Mouse (Mus musculus): Measurements from ENCODE around the gene Pou2f1. TPM values are rescaled to one million over a fixed set of nuclear protein-coding genes. Genes with fewer than 3 reads are reported as not detected.

Gene Pou2f1
- total and polyA plus RNA-seq, 2 experiments = 3.6 to 5.8 TPM

GRCm38 (mm10) chr1:165993270-165994156 is 9.0 kb downstream of the Pou2f1 start:
- Histone ChIP-seq H3K27me3 (ENCODE audit: control insufficient read depth, insufficient read depth, low read length) (no peaks in the 10 kb centered on the region), H3K9ac (ENCODE audit: low read depth, low read length) (no peak overlapping the region), H3K4me3 (ENCODE audit: insufficient read depth, low read depth, low read length) (no peak overlapping the region), H3K27ac (replicated peaks; ENCODE audit: insufficient read depth, low read depth, low read length) (no peak overlapping the region), H3K4me1 (ENCODE audit: control insufficient read depth, insufficient read depth, low read length) (peaks cover 2% of the 10 kb centered on the region; the same call in 1 of the 2 replicates), H3K79me2 (ENCODE audit: control insufficient read depth, insufficient read depth, low read length) (peaks cover 22% of the 10 kb centered on the region; the same call in 1 of the 2 replicates), H3K36me3 (ENCODE audit: control insufficient read depth, insufficient read depth, low read length) (no peaks in the 10 kb centered on the region; the same call in 1 of the 2 replicates)
- no peak for TF ChIP-seq CTCF (IDR thresholded peaks at IDR 0.05; ENCODE audit: low read depth, low read length)
- TF ChIP-seq POLR2A (IDR thresholded peaks at IDR 0.05; ENCODE audit: extremely low read depth, insufficient read depth, low read length) = no peak
- DNase-seq (ENCODE audit: extremely low read depth, low read depth, low spot score) = no peak
- WGBS = 88% methylated on average over 6 of the region's 6 CpGs

- Histone ChIP-seq H3K27ac (replicated peaks; ENCODE audit: insufficient read depth, low read depth, low read length) (no peak overlapping the region), H3K27me3 (ENCODE audit: control insufficient read depth, insufficient read depth, low read length) (no peaks in the 10 kb centered on the region), H3K79me2 (ENCODE audit: control insufficient read depth, insufficient read depth, low read length) (peaks cover 13% of the 10 kb centered on the region; the same call in 1 of the 2 replicates), H3K4me1 (ENCODE audit: control insufficient read depth, insufficient read depth, low read length) (peaks cover 2% of the 10 kb centered on the region; the same call in 1 of the 2 replicates), H3K4me3 (ENCODE audit: insufficient read depth, low read depth, low read length) (no peak overlapping the region), H3K9ac (ENCODE audit: low read depth, low read length) (no peak overlapping the region), H3K36me3 (ENCODE audit: control insufficient read depth, insufficient read depth, low read length) (no peaks in the 10 kb centered on the region; the same call in 1 of the 2 replicates)
- TF ChIP-seq CTCF (IDR thresholded peaks at IDR 0.05; ENCODE audit: low read depth, low read length) = no peak
- no peak for TF ChIP-seq POLR2A (IDR thresholded peaks at IDR 0.05; ENCODE audit: extremely low read depth, insufficient read depth, low read length)
- DNase-seq (ENCODE audit: extremely low read depth, low read depth, low spot score) = no peak
- 90% methylated on average over 2 of the region's 2 CpGs for WGBS
Measured at GRCm38 (mm10) chr1:165988536-165988935, 13.9 kb downstream of the Pou2f1 start.

- Histone ChIP-seq H3K9ac (ENCODE audit: low read depth, low read length) (no peak overlapping the region), H3K4me3 (ENCODE audit: insufficient read depth, low read depth, low read length) (no peak overlapping the region), H3K4me1 (ENCODE audit: control insufficient read depth, insufficient read depth, low read length) (peaks cover 2% of the 10 kb centered on the region; the same call in 1 of the 2 replicates), H3K79me2 (ENCODE audit: control insufficient read depth, insufficient read depth, low read length) (peaks cover 13% of the 10 kb centered on the region; the same call in 1 of the 2 replicates), H3K27ac (replicated peaks; ENCODE audit: insufficient read depth, low read depth, low read length) (no peak overlapping the region), H3K36me3 (ENCODE audit: control insufficient read depth, insufficient read depth, low read length) (no peaks in the 10 kb centered on the region; the same call in 1 of the 2 replicates), H3K27me3 (ENCODE audit: control insufficient read depth, insufficient read depth, low read length) (no peaks in the 10 kb centered on the region)
- no peak for DNase-seq (ENCODE audit: extremely low read depth, low read depth, low spot score)
- TF ChIP-seq POLR2A (IDR thresholded peaks at IDR 0.05; ENCODE audit: extremely low read depth, insufficient read depth, low read length) = no peak
- TF ChIP-seq CTCF (IDR thresholded peaks at IDR 0.05; ENCODE audit: low read depth, low read length) = no peak
- 91% methylated on average over 2 of the region's 2 CpGs for WGBS
Measured at GRCm38 (mm10) chr1:165988072-165988471, 14.4 kb downstream of the Pou2f1 start.

- WGBS = 77% methylated on average over 3 of the region's 3 CpGs
- DNase-seq (ENCODE audit: extremely low read depth, low read depth, low spot score) = no peak
- Histone ChIP-seq H3K27me3 (ENCODE audit: control insufficient read depth, insufficient read depth, low read length) (no peaks in the 10 kb centered on the region), H3K4me1 (ENCODE audit: control insufficient read depth, insufficient read depth, low read length) (peaks cover 2% of the 10 kb centered on the region; the same call in 1 of the 2 replicates), H3K9ac (ENCODE audit: low read depth, low read length) (no peak overlapping the region), H3K4me3 (ENCODE audit: insufficient read depth, low read depth, low read length) (no peak overlapping the region), H3K27ac (replicated peaks; ENCODE audit: insufficient read depth, low read depth, low read length) (no peak overlapping the region), H3K36me3 (ENCODE audit: control insufficient read depth, insufficient read depth, low read length) (no peaks in the 10 kb centered on the region; the same call in 1 of the 2 replicates), H3K79me2 (ENCODE audit: control insufficient read depth, insufficient read depth, low read length) (peaks cover 14% of the 10 kb centered on the region; the same call in 1 of the 2 replicates)
- TF ChIP-seq CTCF (IDR thresholded peaks at IDR 0.05; ENCODE audit: low read depth, low read length) (no peak), POLR2A (IDR thresholded peaks at IDR 0.05; ENCODE audit: extremely low read depth, insufficient read depth, low read length) (no peak)
Measured at GRCm38 (mm10) chr1:165985743-165986360, 16.6 kb downstream of the Pou2f1 start.

- H3K36me3 ChIP-seq (ENCODE audit: control insufficient read depth, insufficient read depth, low read length) = no peaks in the 10 kb centered on the region; the same call in 1 of the 2 replicates
- DNase-seq (ENCODE audit: extremely low read depth, low read depth, low spot score) = no peak
- no peak overlapping the region for H3K9ac ChIP-seq (ENCODE audit: low read depth, low read length)
- peaks cover 3% of the 10 kb centered on the region for H3K4me1 ChIP-seq (ENCODE audit: control insufficient read depth, insufficient read depth, low read length)
- no peak for TF ChIP-seq POLR2A (IDR thresholded peaks at IDR 0.05; ENCODE audit: extremely low read depth, insufficient read depth, low read length)
- no peak for TF ChIP-seq CTCF (IDR thresholded peaks at IDR 0.05; ENCODE audit: low read depth, low read length)
- H3K4me3 ChIP-seq (ENCODE audit: insufficient read depth, low read depth, low read length) = no peak overlapping the region
- H3K79me2 ChIP-seq (ENCODE audit: control insufficient read depth, insufficient read depth, low read length) = peaks cover 14% of the 10 kb centered on the region; the same call in 1 of the 2 replicates
- WGBS = 81% methylated on average over 3 of the region's 3 CpGs
- no peak overlapping the region for H3K27ac ChIP-seq (replicated peaks; ENCODE audit: insufficient read depth, low read depth, low read length)
- no peaks in the 10 kb centered on the region for H3K27me3 ChIP-seq (ENCODE audit: control insufficient read depth, insufficient read depth, low read length)
Measured at GRCm38 (mm10) chr1:165985186-165985585, 17.3 kb downstream of the Pou2f1 start.

All from liver, adult 2 months (tissue).